Mouse (Mus musculus) limb, embryonic 11.5 days (tissue): ENCODE measurements around the gene Rad51c. TPM values are rescaled to one million over a fixed set of nuclear protein-coding genes. Genes with fewer than 3 reads are reported as not detected.
"Not testable (repeated sequence)": the region's sequence is repeated elsewhere in the genome, so short reads cannot be mapped to it uniquely, and the experiment has no call there.

Experiments used
- ATAC-seq: fragments of 200-750 bp; cut with Nextera tagmentation; 2 replicates; pipeline ENCODE4 v1.8.0; 2017; ENCODE audit warnings: low read depth; ENCODE audit not compliant: insufficient number of reproducible peaks, low FRiP score, low TSS enrichment
- DNase-seq: peaks from one replicate; pipeline ENCODE4 v3.0.0-alpha.2; 2015; ENCODE audit warnings: low spot score
- H3K27ac ChIP-seq: fragments of 300-500 bp; sonication (generic); replicated peaks from 2 replicates; pipeline ENCODE4 v1.5.1; 2014; ENCODE audit warnings: low read depth, mild to moderate bottlenecking, low read length
- H3K27me3 ChIP-seq: fragments of 300-500 bp; sonication (generic); 2 replicates; pipeline ENCODE4 v1.6.1; 2014; ENCODE audit warnings: mild to moderate bottlenecking, low read length, mixed read lengths; ENCODE audit not compliant: control insufficient read depth, insufficient read depth
- H3K36me3 ChIP-seq: fragments of 300-500 bp; sonication (generic); 2 replicates; pipeline ENCODE4 v1.6.1; 2014; ENCODE audit warnings: mild to moderate bottlenecking, low read length, moderate library complexity, mixed read lengths; ENCODE audit not compliant: control insufficient read depth, insufficient read depth
- H3K4me1 ChIP-seq: fragments of 300-500 bp; sonication (generic); 2 replicates; pipeline ENCODE4 v1.6.1; 2014; ENCODE audit warnings: low read length, mixed read lengths; ENCODE audit not compliant: control insufficient read depth, insufficient read depth
- H3K4me2 ChIP-seq: fragments of 300-500 bp; sonication (generic); 2 replicates; pipeline ENCODE4 v1.6.1; 2014; ENCODE audit warnings: low read depth, mild to moderate bottlenecking, moderate library complexity; ENCODE audit not compliant: severe bottlenecking
- H3K4me3 ChIP-seq: fragments of 300-500 bp; sonication (generic); 2 replicates; pipeline ENCODE4 v1.5.1; 2014; ENCODE audit warnings: low read depth, low read length
- H3K9ac ChIP-seq: fragments of 300-500 bp; sonication (generic); 2 replicates; pipeline ENCODE4 v1.6.1; 2014; ENCODE audit warnings: mild to moderate bottlenecking, low read length
- H3K9me3 ChIP-seq: fragments of 300-500 bp; sonication (generic); 2 replicates; pipeline ENCODE4 v1.6.1; 2016; ENCODE audit warnings: low read length; ENCODE audit not compliant: control insufficient read depth
- WGBS: fragments of 180-500 bp; shearing (Covaris S2); extraction: QIAGEN DNeasy Blood & Tissue Kit; methylation state at CpG from one replicate; pipeline ENCODE4 v1.1.7; 2014; 5-methylcytosine and 5-hydroxymethylcytosine counted together
- polyA plus RNA-seq: library from polyadenylated mRNA; unstranded; fragments of >200 nt; fragmentation: Nextera tagmentation; extraction: Ambion mirVana; gene quantifications from 2 replicates; pipeline ENCODE4 v1.2.1, GENCODE M21; 2014

The Rad51c gene
- polyA plus RNA-seq, 1 experiment from 2014 or later = 14.5 TPM

- Histone ChIP-seq H3K9me3 (no peaks in the 10 kb centered on the region), H3K36me3 (no peaks in the 10 kb centered on the region), H3K9ac (no peak overlapping the region), H3K27me3 (no peaks in the 10 kb centered on the region), H3K4me2 (no peak overlapping the region), H3K4me1 (no peaks in the 10 kb centered on the region), H3K27ac (no peak overlapping the region), H3K4me3 (no peak overlapping the region)
- peak; percentile 34 for DNase-seq
- ATAC-seq = no peak
- WGBS = 59% methylated on average over 1 of the region's 1 CpGs
These were observed 22.7 kb upstream of the Rad51c start for GRCm38 (mm10) chr11:87427273-87428050.

- DNase-seq = peak; percentile 83
- H3K27me3 ChIP-seq, H3K9me3 ChIP-seq, H3K36me3 ChIP-seq, H3K9ac ChIP-seq, H3K27ac ChIP-seq, H3K4me1 ChIP-seq: not testable (repeated sequence)
- peak; percentile 89 for ATAC-seq
- H3K4me2 ChIP-seq = 0 out of 2 replicates have a peak overlapping the region, but pooled peaks have one; percentile 33
- peak overlapping the region; percentile 17; the same call in 1 of the 2 replicates for H3K4me3 ChIP-seq
- under 1% methylated on average over 24 of the region's 24 CpGs for WGBS
These were observed 21.9 kb upstream of the Rad51c start for GRCm38 (mm10) chr11:87426450-87427250.

GRCm38 (mm10) chr11:87426121-87426449 is 21.3 kb upstream of the Rad51c start:
- Histone ChIP-seq H3K9me3 (no peaks in the 10 kb centered on the region), H3K27ac (no peak overlapping the region; the same call in 1 of the 2 replicates), H3K4me1 (no peaks in the 10 kb centered on the region), H3K4me2 (peak overlapping the region; percentile 33; the same call in 1 of the 2 replicates), H3K4me3 (peak overlapping the region; percentile 17; the same call in 1 of the 2 replicates), H3K9ac (no peak overlapping the region), H3K36me3 (no peaks in the 10 kb centered on the region), H3K27me3 (no peaks in the 10 kb centered on the region)
- ATAC-seq (no peak), DNase-seq (no peak)
- WGBS = under 1% methylated on average over 7 of the region's 7 CpGs

- no peak overlapping the region for H3K4me3 ChIP-seq
- no peak for ATAC-seq
- no peak overlapping the region; the same call in 1 of the 2 replicates for H3K27ac ChIP-seq
- WGBS = 44% methylated on average over 6 of the region's 6 CpGs
- H3K4me1 ChIP-seq = no peaks in the 10 kb centered on the region
- H3K27me3 ChIP-seq = no peaks in the 10 kb centered on the region
- no peaks in the 10 kb centered on the region for H3K36me3 ChIP-seq
- no peak for DNase-seq
- H3K9ac ChIP-seq = no peak overlapping the region
- H3K9me3 ChIP-seq = no peaks in the 10 kb centered on the region
- H3K4me2 ChIP-seq = no peak overlapping the region
These were observed 19.0 kb upstream of the Rad51c start for GRCm38 (mm10) chr11:87423551-87424325.

DNA sequence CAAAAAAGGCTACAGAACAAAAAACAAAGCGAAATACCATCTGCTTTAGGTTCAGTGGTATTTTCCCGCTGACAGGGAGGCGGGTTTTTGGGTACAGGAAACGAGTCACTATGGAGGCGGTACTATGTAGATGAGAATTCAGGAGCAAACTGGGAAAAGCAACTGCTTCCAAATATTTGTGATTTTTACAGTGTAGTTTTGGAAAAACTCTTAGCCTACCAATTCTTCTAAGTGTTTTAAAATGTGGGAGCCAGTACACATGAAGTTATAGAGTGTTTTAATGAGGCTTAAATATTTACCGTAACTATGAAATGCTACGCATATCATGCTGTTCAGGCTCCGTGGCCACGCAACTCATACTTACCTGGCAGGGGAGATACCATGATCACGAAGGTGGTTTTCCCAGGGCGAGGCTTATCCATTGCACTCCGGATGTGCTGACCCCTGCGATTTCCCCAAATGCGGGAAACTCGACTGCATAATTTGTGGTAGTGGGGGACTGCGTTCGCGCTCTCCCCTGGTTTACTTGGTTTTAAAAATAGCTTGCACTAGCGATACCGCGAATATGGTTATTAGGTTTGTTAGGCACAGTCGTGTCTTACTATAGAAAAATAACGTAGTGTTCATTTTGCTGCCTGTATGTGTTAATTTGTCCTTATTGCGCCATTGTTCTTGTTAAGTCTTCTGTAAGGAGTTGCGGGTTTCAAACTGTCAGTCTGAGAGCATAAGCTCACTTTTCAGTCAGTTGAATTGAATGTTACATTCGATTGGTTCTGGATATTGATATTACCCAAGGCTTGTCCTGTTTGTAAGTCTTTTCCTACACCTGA is 18.0 kb upstream of the Rad51c start:
- H3K4me1 ChIP-seq = no peaks in the 10 kb centered on the region
- WGBS = under 1% methylated on average over 25 of the region's 26 CpGs
- peak; percentile 82 for ATAC-seq

DNA sequence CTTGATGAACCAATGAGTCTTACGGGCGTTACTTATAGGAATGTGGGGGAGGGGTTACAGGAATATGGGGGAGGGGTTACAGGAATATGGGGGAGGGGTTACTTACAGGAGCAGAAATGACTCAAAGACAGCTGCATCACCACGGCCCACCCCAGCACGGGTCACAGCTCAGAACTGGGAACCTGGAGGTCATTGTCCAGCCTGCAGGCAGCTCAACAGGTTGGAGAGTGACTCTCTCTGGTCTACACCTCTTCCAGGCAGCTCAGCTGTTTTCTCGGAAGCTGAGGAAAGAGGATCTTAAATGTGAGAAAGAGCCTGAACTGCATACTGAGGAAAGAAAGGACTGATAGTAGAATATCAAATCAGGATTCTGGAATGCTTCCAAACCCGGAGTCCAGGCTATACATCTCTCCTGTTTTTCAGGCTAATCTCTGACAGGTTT is 17.0 kb upstream of the Rad51c start:
- Histone ChIP-seq H3K9ac (peak overlapping the region; percentile 53), H3K4me3 (no peak overlapping the region), H3K27me3 (no peaks in the 10 kb centered on the region), H3K4me1 (no peaks in the 10 kb centered on the region), H3K36me3 (no peaks in the 10 kb centered on the region), H3K9me3 (no peaks in the 10 kb centered on the region), H3K27ac (no peak overlapping the region), H3K4me2 (peak overlapping the region; percentile 48)
- DNase-seq (peak; percentile 56), ATAC-seq (no peak)
- 26% methylated on average over 6 of the region's 6 CpGs for WGBS

More for the DNA sequence above, 18.0 kb upstream of the Rad51c start:
- H3K27ac ChIP-seq = peak overlapping the region; percentile 56
- H3K9ac ChIP-seq = peak overlapping the region; percentile 53; the same call in 1 of the 2 replicates
- H3K27me3 ChIP-seq = no peaks in the 10 kb centered on the region
- peak overlapping the region; percentile 48 for H3K4me2 ChIP-seq
- H3K36me3 ChIP-seq = no peaks in the 10 kb centered on the region
- H3K9me3 ChIP-seq = no peaks in the 10 kb centered on the region
- no peak overlapping the region for H3K4me3 ChIP-seq
- peak; percentile 79 for DNase-seq

DNA sequence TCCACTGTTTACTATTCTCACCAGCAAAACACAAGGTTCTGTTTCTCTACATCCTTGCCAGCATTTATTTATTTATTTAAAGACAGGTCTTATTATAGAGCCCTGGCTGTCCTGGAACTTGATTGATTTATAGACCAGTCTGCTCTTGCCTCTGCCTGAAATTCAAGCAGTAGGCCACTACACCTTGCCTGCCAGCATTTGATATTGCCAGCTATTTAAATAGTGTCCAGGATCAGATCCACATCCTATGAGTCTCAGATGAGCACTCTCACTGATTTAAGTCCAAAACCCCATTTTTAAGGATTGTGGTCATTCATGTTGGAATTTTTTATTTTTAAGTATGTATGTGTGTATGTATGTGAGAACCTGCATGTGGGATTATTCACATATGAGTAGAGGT is 16.1 kb upstream of the Rad51c start:
- no peak for DNase-seq
- H3K36me3 ChIP-seq = no peaks in the 10 kb centered on the region
- no peak for ATAC-seq

More for the DNA sequence above, 16.1 kb upstream of the Rad51c start:
- Histone ChIP-seq H3K9ac (no peak overlapping the region), H3K27ac (no peak overlapping the region), H3K4me1 (no peaks in the 10 kb centered on the region), H3K4me3 (no peak overlapping the region), H3K4me2 (no peak overlapping the region), H3K9me3 (no peaks in the 10 kb centered on the region), H3K27me3 (no peaks in the 10 kb centered on the region)
